Mouse (Mus musculus) liver, adult 2 months (tissue): ENCODE results near the gene Gm37240. TPM values are rescaled to one million over a fixed set of nuclear protein-coding genes. Genes with fewer than 3 reads are reported as not detected.

Source experiments
- DNase-seq: peaks from one replicate; pipeline ENCODE4 v3.0.0-alpha.2; 2011; ENCODE audit warnings: low read depth, low spot score; ENCODE audit errors: extremely low read depth
- H3K27ac ChIP-seq: fragments of 200-500 bp; replicated peaks from 2 replicates; pipeline ENCODE4 v1.5.1; 2012; ENCODE audit warnings: low read depth, mild to moderate bottlenecking, control low read depth, inconsistent platforms, low read length; ENCODE audit not compliant: insufficient read depth
- H3K27me3 ChIP-seq: fragments of 200-500 bp; 2 replicates; pipeline ENCODE4 v1.6.1; 2012; ENCODE audit warnings: mild to moderate bottlenecking, moderate library complexity, low read length, inconsistent platforms; ENCODE audit not compliant: control insufficient read depth, insufficient read depth
- H3K36me3 ChIP-seq: fragments of 200-500 bp; 2 replicates; pipeline ENCODE4 v1.6.1; 2012; ENCODE audit warnings: low read length, inconsistent platforms; ENCODE audit not compliant: control insufficient read depth, insufficient read depth
- H3K4me1 ChIP-seq: fragments of 200-500 bp; 2 replicates; pipeline ENCODE4 v1.6.1; 2011; ENCODE audit warnings: low read length; ENCODE audit not compliant: control insufficient read depth, insufficient read depth
- H3K4me3 ChIP-seq: fragments of 200-500 bp; 2 replicates; pipeline ENCODE4 v1.5.1; 2011; ENCODE audit warnings: low read depth, mild to moderate bottlenecking, control low read depth, low read length, moderate library complexity; ENCODE audit not compliant: insufficient read depth
- H3K79me2 ChIP-seq: fragments of 200-500 bp; 2 replicates; pipeline ENCODE4 v1.6.1; 2012; ENCODE audit warnings: inconsistent platforms, mild to moderate bottlenecking, low read length, moderate library complexity; ENCODE audit not compliant: control insufficient read depth, insufficient read depth
- H3K9ac ChIP-seq: fragments of 200-500 bp; 2 replicates; pipeline ENCODE4 v1.6.1; 2012; ENCODE audit warnings: low read depth, mild to moderate bottlenecking, control low read depth, inconsistent platforms, low read length
- CTCF ChIP-seq: fragments of 200-500 bp; IDR thresholded peaks from 2 replicates; pipeline ENCODE4 v1.5.1; 2011; ENCODE audit warnings: low read depth, low read length, control low read depth
- POLR2A ChIP-seq: fragments of 200-500 bp; IDR thresholded peaks from 2 replicates; pipeline ENCODE4 v1.6.1; 2011; ENCODE audit warnings: low read length, control low read depth; ENCODE audit not compliant: insufficient read depth; ENCODE audit errors: extremely low read depth
- WGBS: fragments of 180-500 bp; shearing (Covaris S2); methylation state at CpG from one replicate; pipeline ENCODE4 v1.1.7; 2018; 5-methylcytosine and 5-hydroxymethylcytosine counted together
- polyA plus RNA-seq: library from polyadenylated mRNA; depleted of rRNA; stranded (reverse); fragments of >200 nt; gene quantifications from 2 replicates; pipeline ENCODE4 v1.2.3, GENCODE M21; 2012
- total RNA-seq: library from RNA; depleted of rRNA; stranded (reverse); fragments of >200 nt; gene quantifications from 2 replicates; pipeline ENCODE4 v1.2.3, GENCODE M21; 2014

Gene Gm37240
- total and polyA plus RNA-seq, 2 experiments: 2.2 to 6.9 TPM

DNA sequence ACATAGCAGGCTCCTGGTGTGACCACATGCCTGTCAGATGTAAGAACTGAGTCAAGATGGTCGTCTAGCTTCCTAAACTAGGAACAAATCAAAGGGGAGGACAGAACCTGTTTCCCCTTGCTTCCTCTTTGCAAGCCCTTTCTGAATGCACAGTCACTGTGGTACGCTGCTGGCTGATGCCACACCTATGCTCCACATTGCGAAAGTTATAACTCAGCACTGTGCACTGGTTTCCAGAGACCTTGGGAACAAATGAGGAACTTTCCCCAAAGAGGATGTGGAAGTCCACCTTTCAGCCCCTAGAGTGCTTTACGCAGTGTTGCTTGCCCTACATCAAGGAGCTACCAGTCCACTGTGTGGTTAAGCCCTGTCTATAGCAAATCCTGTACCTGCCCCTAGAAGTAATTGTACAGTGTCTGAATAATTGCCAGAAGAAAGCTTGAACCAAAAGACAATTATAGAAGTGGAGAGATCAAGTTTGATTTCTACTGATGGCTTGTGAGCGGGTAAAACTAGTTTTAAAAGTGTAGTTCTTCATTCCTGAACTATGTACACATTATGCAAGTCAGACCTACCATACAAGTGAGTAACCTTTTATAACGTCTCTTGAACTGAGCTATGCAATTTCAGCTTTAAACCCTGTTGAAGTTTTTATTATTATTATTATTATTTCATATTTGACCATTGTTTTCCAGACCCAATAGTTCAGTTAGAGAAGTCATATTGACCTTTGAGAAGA, 1289.2 kb downstream of the Gm37240 start:
- Histone ChIP-seq H3K9ac (no peak overlapping the region), H3K4me3 (no peak overlapping the region), H3K27me3 (no peaks in the 10 kb centered on the region; the same call in 1 of the 2 replicates), H3K27ac (no peak overlapping the region), H3K4me1 (peaks cover 3% of the 10 kb centered on the region; the same call in 1 of the 2 replicates), H3K36me3 (no peaks in the 10 kb centered on the region), H3K79me2 (no peaks in the 10 kb centered on the region)
- WGBS: 74% methylated on average over 6 of the region's 6 CpGs
- TF ChIP-seq CTCF: no peak
- no peak for TF ChIP-seq POLR2A
- DNase-seq: no peak

DNA sequence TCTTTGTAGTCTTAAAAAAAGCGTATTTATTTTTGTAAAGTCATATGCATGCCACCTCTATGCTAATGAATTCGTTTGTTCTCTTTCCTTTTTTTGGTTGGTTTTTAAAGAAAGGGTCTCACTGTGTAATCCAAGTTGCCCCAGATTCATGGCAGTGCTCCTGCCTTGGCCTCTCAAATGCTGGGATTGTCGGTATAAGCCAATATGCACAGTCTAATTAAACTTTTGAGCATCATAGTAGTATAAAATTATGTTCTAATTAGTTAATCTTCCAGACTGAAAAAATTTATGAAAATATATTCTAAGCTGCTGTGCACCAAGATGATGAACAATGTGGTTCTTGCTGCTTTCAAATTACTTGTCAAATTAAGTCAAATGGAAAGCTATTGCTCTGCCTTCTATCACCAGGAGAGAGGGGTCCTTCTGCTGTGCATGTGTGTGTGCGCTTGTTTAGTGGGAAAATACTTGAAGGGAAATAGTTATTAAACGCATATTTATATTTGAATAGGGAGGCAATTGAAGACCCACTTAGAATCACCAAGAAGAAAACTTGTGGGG, 1291.6 kb downstream of the Gm37240 start:
- Histone ChIP-seq H3K79me2 (no peaks in the 10 kb centered on the region), H3K27me3 (no peaks in the 10 kb centered on the region; the same call in 1 of the 2 replicates), H3K27ac (no peak overlapping the region), H3K36me3 (no peaks in the 10 kb centered on the region), H3K4me3 (no peak overlapping the region), H3K4me1 (peaks cover 3% of the 10 kb centered on the region; the same call in 1 of the 2 replicates), H3K9ac (no peak overlapping the region)
- TF ChIP-seq CTCF: no peak
- no peak for TF ChIP-seq POLR2A
- no peak for DNase-seq
- 49% methylated on average over 5 of the region's 5 CpGs for WGBS

DNA sequence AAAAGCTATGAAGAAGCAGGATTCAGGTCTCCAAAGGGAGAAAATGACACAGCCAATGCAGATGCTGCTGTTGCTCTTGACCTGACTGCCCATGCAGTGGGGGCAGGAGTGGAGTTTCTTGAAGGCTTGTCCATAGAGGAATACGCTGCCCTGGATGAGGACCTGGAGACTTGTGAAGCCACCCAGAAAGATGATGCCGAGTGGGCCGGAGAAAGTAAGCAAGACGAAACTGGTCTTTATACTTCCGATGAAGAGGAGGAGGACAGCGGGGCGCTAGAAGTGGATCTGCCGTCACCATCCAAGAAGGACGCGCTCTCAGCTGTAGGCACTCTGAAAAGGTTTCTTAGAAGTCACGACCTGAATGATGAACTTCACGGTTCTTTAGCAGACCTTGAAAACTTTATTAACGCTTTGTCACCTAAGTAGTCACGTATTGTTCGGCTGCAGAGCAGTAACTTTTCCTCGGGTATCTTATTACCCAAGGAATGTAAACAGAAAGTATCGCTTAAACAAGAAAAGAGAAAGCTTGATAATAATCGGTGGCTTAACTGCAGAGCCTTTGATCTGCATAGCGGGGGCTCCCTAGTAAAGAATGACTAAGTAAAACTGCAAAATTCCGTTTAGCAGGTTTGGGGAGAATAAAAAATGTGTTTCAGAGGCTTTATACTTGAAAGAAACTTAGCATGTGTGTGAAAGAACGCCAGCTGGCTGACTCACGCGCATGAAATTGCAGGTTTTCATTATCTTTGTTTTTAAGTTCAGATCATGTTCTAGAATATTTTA, 1292.2 kb downstream of the Gm37240 start:
- no peaks in the 10 kb centered on the region; the same call in 1 of the 2 replicates for H3K27me3 ChIP-seq
- peaks cover 3% of the 10 kb centered on the region; the same call in 1 of the 2 replicates for H3K4me1 ChIP-seq
- H3K27ac ChIP-seq: no peak overlapping the region
- no peak overlapping the region for H3K9ac ChIP-seq
- H3K4me3 ChIP-seq: no peak overlapping the region; the same call in 1 of the 2 replicates
- TF ChIP-seq CTCF (no peak), POLR2A (no peak)
- 11% methylated on average over 23 of the region's 23 CpGs for WGBS
- DNase-seq: peak; percentile 24
- no peaks in the 10 kb centered on the region for H3K79me2 ChIP-seq
- no peaks in the 10 kb centered on the region for H3K36me3 ChIP-seq

DNA sequence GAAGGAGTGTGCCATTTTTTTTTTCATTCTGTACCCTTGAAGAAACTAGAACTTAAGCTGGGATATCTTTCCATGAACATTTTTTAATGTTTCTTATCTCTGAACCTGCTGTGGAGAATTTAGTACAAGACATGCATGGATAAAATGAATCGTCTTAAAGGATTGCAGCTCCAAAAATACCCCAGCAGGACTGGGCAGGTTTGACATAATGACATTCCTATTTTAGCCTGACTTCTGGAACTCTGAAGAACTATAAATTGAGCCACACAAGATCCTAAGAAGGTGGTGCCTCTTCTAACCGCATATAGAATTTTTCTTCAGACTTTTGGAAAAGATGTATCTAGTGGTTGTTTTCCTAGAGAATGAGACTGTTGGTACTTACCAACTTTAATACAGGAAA, 1294.0 kb downstream of the Gm37240 start, which contains the start of gene Tigd4:
Gene Tigd4 (plus strand): TSS at position 301 of the 400 bp plus-strand sequence.
- Histone ChIP-seq H3K79me2 (no peaks in the 10 kb centered on the region), H3K4me1 (peaks cover 3% of the 10 kb centered on the region; the same call in 1 of the 2 replicates), H3K36me3 (no peaks in the 10 kb centered on the region), H3K4me3 (no peak within 1 kb of the TSS), H3K27ac (no peak within 1 kb of the TSS), H3K27me3 (no peaks in the 10 kb centered on the region; the same call in 1 of the 2 replicates), H3K9ac (no peak within 1 kb of the TSS)
- TF ChIP-seq POLR2A: no peak
- no peak for TF ChIP-seq CTCF
- DNase-seq: no peak
- WGBS: 90% methylated on average over 2 of the region's 2 CpGs

DNA sequence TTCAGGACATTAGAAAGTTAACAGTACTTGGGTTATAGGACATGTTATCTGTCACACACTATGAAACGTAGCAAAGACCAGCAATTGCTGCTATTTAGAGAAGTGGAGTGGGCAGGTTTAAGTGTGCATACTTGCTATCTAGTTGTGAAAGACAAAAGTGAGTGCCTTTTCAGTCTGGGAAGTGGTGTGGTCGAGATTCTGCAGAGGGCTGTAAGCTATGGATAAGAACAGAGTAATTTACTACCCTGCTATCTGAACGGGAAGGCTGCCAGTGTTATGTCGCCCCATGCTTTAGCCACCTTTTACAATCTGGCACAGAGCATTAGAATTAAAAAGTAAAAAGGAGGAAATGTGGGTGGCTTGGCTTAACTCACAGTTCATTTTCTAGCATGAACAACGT, 1300.6 kb downstream of the Gm37240 start:
- 57% methylated on average over 5 of the region's 5 CpGs for WGBS
- Histone ChIP-seq H3K27ac (no peak overlapping the region), H3K9ac (no peak overlapping the region), H3K4me3 (no peak overlapping the region), H3K79me2 (no peaks in the 10 kb centered on the region), H3K4me1 (peaks cover 3% of the 10 kb centered on the region; the same call in 1 of the 2 replicates), H3K27me3 (no peaks in the 10 kb centered on the region), H3K36me3 (no peaks in the 10 kb centered on the region)
- no peak for TF ChIP-seq POLR2A
- no peak for TF ChIP-seq CTCF
- no peak for DNase-seq
